Mouse (Mus musculus): ENCODE measurements around the gene Obp2a. TPM values are rescaled to one million over a fixed set of nuclear protein-coding genes. Genes with fewer than 3 reads are reported as not detected.

The Obp2a gene
- total and polyA plus RNA-seq, 3 experiments = not detected

DNA sequence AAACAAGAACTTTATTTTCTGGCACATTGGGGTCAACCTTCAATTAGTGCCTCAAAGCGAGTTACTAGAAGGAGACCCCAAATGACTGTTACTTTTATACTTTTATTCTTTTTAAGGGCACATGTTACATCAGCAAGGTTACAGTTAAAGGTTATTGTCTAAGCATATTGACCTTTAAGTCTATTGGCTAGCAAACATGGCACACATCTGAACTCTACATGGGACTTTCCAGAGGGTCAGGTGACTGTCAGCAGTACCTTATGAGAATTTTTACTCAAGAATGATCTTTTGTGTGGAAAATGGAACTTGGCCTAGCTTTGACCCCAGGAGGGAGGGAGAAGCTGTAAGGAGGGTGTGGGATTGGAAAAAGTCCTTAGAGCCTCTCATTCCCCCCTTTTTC, 33.3 kb upstream of the Obp2a start:
- dilution Hi-C loops (cut with MboI; ENCODE audit: extremely low pct_ligation_motif_present, extremely low pct_unique_long_range_greater_than_20kb, low sequenced_read_pairs) (no loop called here), in situ Hi-C loops (cut with MboI; ENCODE audit: low pct_ligation_motif_present, low pct_unique_long_range_greater_than_20kb, low sequenced_read_pairs) (no loop called here)
- Histone ChIP-seq H3K27ac (ENCODE audit: insufficient read depth, low read depth) (no peak overlapping the region), H3K9ac (ENCODE audit: insufficient read depth, low read depth) (no peak overlapping the region), H3K4me1 (ENCODE audit: control insufficient read depth in 1 of 2, insufficient read depth in 2 of 2) (peaks cover 0 to 25% of the 10 kb centered on the region in 2 experiments; a peak in 3 of 4 replicates), H3K4me2 (ENCODE audit: insufficient read depth, low read depth, poor library complexity, severe bottlenecking) (no peak overlapping the region), H3K79me2 (replicated peaks; ENCODE audit: control insufficient read depth, extremely low read depth, insufficient read depth, poor library complexity, severe bottlenecking) (no peaks in the 10 kb centered on the region), H3K9me3 (replicated peaks; ENCODE audit: low read length) (no peaks in the 10 kb centered on the region), H3K27me3 (replicated peaks) (peaks cover 10% of the 10 kb centered on the region), H3K36me3 (replicated peaks in 1 of 2; ENCODE audit: control insufficient read depth in 1 of 2, insufficient read depth in 1 of 2, low read length in 1 of 2) (no peaks in the 10 kb centered on the region), H3K4me3 (replicated peaks in 1 of 3; ENCODE audit: low read depth in 2 of 3, low read length in 2 of 3, poor library complexity in 1 of 3) (no peak overlapping the region)
- TF ChIP-seq MAX (IDR thresholded peaks at IDR 0.05; ENCODE audit: low read length) (no peak), BHLHE40 (IDR thresholded peaks at IDR 0.05; ENCODE audit: low read depth, low read length) (0 out of 2 replicates have a peak, but pooled peaks have one; percentile 19)
- DNase-seq (ENCODE audit: extremely low read depth) = no peak

DNA sequence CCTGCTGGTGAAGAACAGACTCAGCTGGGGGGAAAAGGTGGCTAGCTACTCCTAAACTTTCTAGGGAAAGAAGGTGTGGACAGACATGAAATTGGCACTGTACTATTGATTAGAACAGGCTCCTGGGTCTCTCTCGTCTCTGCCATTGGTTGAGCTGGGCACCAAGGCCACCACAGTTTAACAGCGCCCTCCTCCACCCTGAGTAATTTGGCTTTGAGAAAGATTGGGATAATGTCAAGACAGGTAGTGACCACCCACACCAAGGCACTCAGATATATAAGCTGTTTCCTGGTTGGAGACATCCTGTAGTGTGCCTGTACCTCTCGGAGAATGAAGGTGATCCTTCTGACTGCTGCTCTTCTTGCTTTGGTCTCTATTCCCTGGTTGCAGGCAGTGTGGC, 23.4 kb upstream of the Obp2a start, which contains the start of gene Lcn6:
Gene Lcn6 (plus strand): TSS at position 301 of the 400 bp plus-strand sequence.
- Histone ChIP-seq H3K4me3 (replicated peaks in 1 of 3; ENCODE audit: low read depth in 2 of 3, low read length in 2 of 3, poor library complexity in 1 of 3) (no peak within 1 kb of the TSS), H3K4me1 (ENCODE audit: control insufficient read depth in 1 of 2, insufficient read depth in 2 of 2) (peaks cover 4 to 36% of the 10 kb centered on the region in 2 experiments), H3K9ac (ENCODE audit: insufficient read depth, low read depth) (no peak within 1 kb of the TSS), H3K9me3 (replicated peaks; ENCODE audit: low read length) (no peaks in the 10 kb centered on the region), H3K27ac (ENCODE audit: insufficient read depth, low read depth) (no peak within 1 kb of the TSS), H3K4me2 (ENCODE audit: insufficient read depth, low read depth, poor library complexity, severe bottlenecking) (no peak within 1 kb of the TSS), H3K36me3 (replicated peaks in 1 of 2; ENCODE audit: control insufficient read depth in 1 of 2, insufficient read depth in 1 of 2, low read length in 1 of 2) (no peaks in the 10 kb centered on the region), H3K79me2 (replicated peaks; ENCODE audit: control insufficient read depth, extremely low read depth, insufficient read depth, poor library complexity, severe bottlenecking) (no peaks in the 10 kb centered on the region), H3K27me3 (replicated peaks) (peaks cover 18% of the 10 kb centered on the region)
- in situ Hi-C loops (cut with MboI; ENCODE audit: low pct_ligation_motif_present, low pct_unique_long_range_greater_than_20kb, low sequenced_read_pairs) (no loop called here), dilution Hi-C loops (cut with MboI; ENCODE audit: extremely low pct_ligation_motif_present, extremely low pct_unique_long_range_greater_than_20kb, low sequenced_read_pairs) (no loop called here)
- TF ChIP-seq ETS1 (conservative IDR thresholded peaks at IDR 0.05; ENCODE audit: low read depth, low read length) (no peak), MEF2A (IDR thresholded peaks at IDR 0.05; ENCODE audit: borderline replicate concordance, low read depth, low read length) (no peak), JUND (conservative IDR thresholded peaks at IDR 0.05; ENCODE audit: low read depth, low read length) (no peak), E2F4 (IDR thresholded peaks at IDR 0.05; ENCODE audit: insufficient replicate concordance, low read depth, low read length) (no peak), ZMIZ1 (IDR thresholded peaks at IDR 0.05; ENCODE audit: low read depth, low read length) (no peak), USF1 (IDR thresholded peaks at IDR 0.05; ENCODE audit: low read depth, low read length) (no peak), RAD21 (IDR thresholded peaks at IDR 0.05; ENCODE audit: low read depth, low read length) (no peak)
- DNase-seq (ENCODE audit: extremely low read depth) = no peak

DNA sequence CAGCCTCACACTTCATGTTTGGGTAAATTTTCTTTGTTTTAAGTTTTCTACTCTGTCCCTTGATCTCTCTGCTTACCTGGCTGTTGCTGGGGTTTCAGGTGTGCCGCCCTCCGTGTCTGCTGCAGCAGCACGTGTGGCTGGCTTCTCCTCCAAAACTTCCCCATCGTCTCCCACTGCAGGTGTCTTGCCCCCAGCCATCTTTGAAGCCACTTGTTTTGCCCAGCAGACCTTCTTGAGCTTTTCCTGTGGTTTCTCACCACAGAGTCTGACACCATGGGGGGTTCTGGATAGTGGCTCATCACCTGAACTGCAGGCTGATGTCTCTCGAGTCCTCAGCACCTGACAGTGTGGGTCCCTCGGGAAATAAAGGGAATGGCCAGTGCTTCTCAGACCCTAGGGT, 20.3 kb upstream of the Obp2a start:
- H3K9ac ChIP-seq (ENCODE audit: insufficient read depth, low read depth) = no peak overlapping the region
- no peaks in the 10 kb centered on the region for H3K79me2 ChIP-seq (replicated peaks; ENCODE audit: control insufficient read depth, extremely low read depth, insufficient read depth, poor library complexity, severe bottlenecking)
- H3K9me3 ChIP-seq (replicated peaks; ENCODE audit: low read length) = no peaks in the 10 kb centered on the region
- in situ Hi-C loops (cut with MboI; ENCODE audit: low pct_ligation_motif_present, low pct_unique_long_range_greater_than_20kb, low sequenced_read_pairs) (no loop called here), dilution Hi-C loops (cut with MboI; ENCODE audit: extremely low pct_ligation_motif_present, extremely low pct_unique_long_range_greater_than_20kb, low sequenced_read_pairs) (no loop called here)
- H3K4me1 ChIP-seq (ENCODE audit: control insufficient read depth in 1 of 2, insufficient read depth in 2 of 2) = peaks cover 4 to 36% of the 10 kb centered on the region in 2 experiments
- TF ChIP-seq MXI1 (IDR thresholded peaks at IDR 0.05; ENCODE audit: low read depth, low read length) (no peak), BHLHE40 (IDR thresholded peaks at IDR 0.05; ENCODE audit: low read depth, low read length) (peak; percentile 62; the same call in 1 of the 2 replicates)
- H3K4me3 ChIP-seq (replicated peaks in 1 of 3; ENCODE audit: low read depth in 2 of 3, low read length in 2 of 3, poor library complexity in 1 of 3) = no peak overlapping the region
- peak; percentile 21 for DNase-seq (ENCODE audit: extremely low read depth)
- no peaks in the 10 kb centered on the region for H3K36me3 ChIP-seq (replicated peaks in 1 of 2; ENCODE audit: control insufficient read depth in 1 of 2, insufficient read depth in 1 of 2, low read length in 1 of 2)
- peaks cover 40% of the 10 kb centered on the region for H3K27me3 ChIP-seq (replicated peaks)
- no peak overlapping the region for H3K4me2 ChIP-seq (ENCODE audit: insufficient read depth, low read depth, poor library complexity, severe bottlenecking)
- no peak overlapping the region for H3K27ac ChIP-seq (ENCODE audit: insufficient read depth, low read depth)

Data from CH12.LX (cell line).